In the genomic region with DNA sequence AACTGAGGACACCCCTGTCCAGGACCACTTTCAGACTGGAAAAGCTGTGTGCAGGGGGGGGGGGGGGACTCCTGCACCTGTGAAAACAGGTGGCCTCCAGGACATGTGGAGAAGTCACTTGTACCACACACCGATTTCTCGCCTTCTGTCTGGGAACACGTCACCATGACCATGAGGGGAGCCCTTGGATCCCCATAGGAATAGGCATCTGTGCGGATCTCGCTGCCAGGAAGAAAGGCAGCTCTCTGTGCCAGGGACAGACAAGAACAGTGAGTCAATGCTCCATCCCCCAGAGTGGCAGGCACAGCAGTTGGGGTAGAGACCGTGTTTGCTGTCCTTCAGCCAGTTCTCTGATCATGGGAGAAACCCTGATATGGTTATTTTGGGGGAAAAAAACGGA, we compare ENCODE assay signal across 12 mouse cellular contexts.
DNase-seq lines count a peak whose midpoint lies in the region; ATAC-seq and TF ChIP-seq lines count a peak whose summit lies in the region.
"Had no signal": no experiment of that assay in that cellular context is flagged by ENCODE, and none has a peak within 500 bp of the region (broad histone marks: within the 10 kb centered on the region; RNA-seq: fewer than 3 reads in every experiment).

No protein-coding gene starts in this region.

- DNase-seq in gastrocnemius, postnatal 25 days: peak; percentile 12
- no peak for DNase-seq in gastrocnemius, adult 18-20 months (ENCODE audit: low spot score)
- peak; percentile 53 to 74 for DNase-seq in cerebellum, adult 2 months
- DNase-seq in forebrain, postnatal 0 days: peak; percentile 67
- DNase-seq in left cerebral cortex, postnatal 25 days (ENCODE audit: low spot score in 2 of 2): peak; percentile 31 to 81
- no peak for DNase-seq in heart, postnatal 10 days
- no peak for DNase-seq in testis, postnatal 14 days (ENCODE audit: low spot score)
- DNase-seq in adipocyte (ENCODE audit: low spot score): no peak
- DNase-seq: gastrocnemius, postnatal 10 days had no signal

- H3K27me3 ChIP-seq in cerebellum, adult 2 months (ENCODE audit: control insufficient read depth, insufficient read depth, low read length): no peaks in the 10 kb centered on the region
- no peaks in the 10 kb centered on the region for H3K27me3 ChIP-seq in forebrain, postnatal 0 days (ENCODE audit: insufficient read depth, low read length)
- H3K27me3 ChIP-seq: embryonic facial prominence, embryonic 13.5 days; heart, embryonic 13.5 days; hindbrain, embryonic 15.5 days had no signal

- intact Hi-C loops in left cerebral cortex, postnatal 25 days (cut with DNase I): loop anchor here (10.0 kb wide), 1 partner anchor 258 kb away; no protein-coding TSS in a partner anchor
- intact Hi-C loops in heart, postnatal 10 days (cut with DNase I): no loop called here

- H3K4me1 ChIP-seq in cerebellum, adult 2 months (ENCODE audit: control insufficient read depth, insufficient read depth, low read length): peaks cover 4% of the 10 kb centered on the region
- H3K4me1 ChIP-seq in forebrain, postnatal 0 days (ENCODE audit: insufficient read depth): no peaks in the 10 kb centered on the region; the same call in 1 of the 2 replicates
- H3K4me1 ChIP-seq: embryonic facial prominence, embryonic 13.5 days; heart, embryonic 13.5 days had no signal

- no peak overlapping the region for H3K4me3 ChIP-seq in cerebellum, adult 2 months (replicated peaks; ENCODE audit: insufficient read depth, low read depth, low read length)
- no peak overlapping the region for H3K4me3 ChIP-seq in forebrain, postnatal 0 days (ENCODE audit: low read depth, low read length)
- H3K4me3 ChIP-seq: embryonic facial prominence, embryonic 13.5 days; heart, embryonic 13.5 days; hindbrain, embryonic 15.5 days had no signal

- ATAC-seq in forebrain, postnatal 0 days: peak; percentile 83

- no peaks in the 10 kb centered on the region for H3K9me3 ChIP-seq in forebrain, postnatal 0 days (ENCODE audit: low read length)
- H3K9me3 ChIP-seq: embryonic facial prominence, embryonic 13.5 days; heart, embryonic 13.5 days; hindbrain, embryonic 15.5 days had no signal

- 10% methylated on average over 7 of the region's 7 CpGs for WGBS in cerebellum, adult 2 months
- WGBS in forebrain, postnatal 0 days: 59% methylated on average over 7 of the region's 7 CpGs

- no peak overlapping the region for H3K27ac ChIP-seq in cerebellum, adult 2 months (ENCODE audit: insufficient read depth, low read length)
- H3K27ac ChIP-seq in forebrain, postnatal 0 days (ENCODE audit: low read depth, low read length): no peak overlapping the region
- H3K27ac ChIP-seq: embryonic facial prominence, embryonic 13.5 days; heart, embryonic 13.5 days; hindbrain, embryonic 15.5 days had no signal

- H3K4me2 ChIP-seq in forebrain, postnatal 0 days (ENCODE audit: low read depth): no peak overlapping the region
- H3K4me2 ChIP-seq: embryonic facial prominence, embryonic 13.5 days; heart, embryonic 13.5 days; hindbrain, embryonic 15.5 days had no signal

- H3K9ac ChIP-seq in forebrain, postnatal 0 days: no peak overlapping the region
- H3K9ac ChIP-seq: embryonic facial prominence, embryonic 13.5 days; heart, embryonic 13.5 days; hindbrain, embryonic 15.5 days had no signal

- no peak for TF ChIP-seq CTCF in cerebellum, adult 2 months (IDR thresholded peaks at IDR 0.05; ENCODE audit: borderline replicate concordance, insufficient read depth, low read depth, low read length)
- no peak for TF ChIP-seq CTCF in forebrain, postnatal 0 days (IDR thresholded peaks at IDR 0.05; ENCODE audit: low read depth)

- TF ChIP-seq POLR2A in cerebellum, adult 2 months (IDR thresholded peaks at IDR 0.05; ENCODE audit: borderline replicate concordance, insufficient read depth, low read length): no peak

- H3K36me3 ChIP-seq in forebrain, postnatal 0 days (ENCODE audit: insufficient read depth): no peaks in the 10 kb centered on the region
- H3K36me3 ChIP-seq: embryonic facial prominence, embryonic 13.5 days; heart, embryonic 13.5 days; hindbrain, embryonic 15.5 days had no signal

Comparison
In these comparisons a context has a peak if more than half of its experiments do, and no peak if none do; other contexts are left out.
1. DNase-seq: peak in gastrocnemius, postnatal 25 days (single experiment), cerebellum, adult 2 months (2 of 2), forebrain, postnatal 0 days (single experiment) and left cerebral cortex, postnatal 25 days (2 of 2); none in gastrocnemius, adult 18-20 months (single experiment), heart, postnatal 10 days (0 of 2), testis, postnatal 14 days (single experiment) and adipocyte (single experiment).